Mouse (Mus musculus) bone marrow, adult 2 months (tissue): ENCODE data around the gene Rubcn.

Experiments used
- CTCF ChIP-seq: fragments of 200-500 bp; IDR thresholded peaks from 2 replicates; pipeline ENCODE4 v1.5.1; 2011; ENCODE audit warnings: low read length, control low read depth; ENCODE audit not compliant: control insufficient read depth, insufficient read depth
- POLR2A ChIP-seq: fragments of 200-500 bp; IDR thresholded peaks from 2 replicates; pipeline ENCODE4 v1.6.1; 2011; ENCODE audit warnings: low read depth, mild to moderate bottlenecking, control low read depth, low read length, borderline replicate concordance; ENCODE audit not compliant: control insufficient read depth

DNA sequence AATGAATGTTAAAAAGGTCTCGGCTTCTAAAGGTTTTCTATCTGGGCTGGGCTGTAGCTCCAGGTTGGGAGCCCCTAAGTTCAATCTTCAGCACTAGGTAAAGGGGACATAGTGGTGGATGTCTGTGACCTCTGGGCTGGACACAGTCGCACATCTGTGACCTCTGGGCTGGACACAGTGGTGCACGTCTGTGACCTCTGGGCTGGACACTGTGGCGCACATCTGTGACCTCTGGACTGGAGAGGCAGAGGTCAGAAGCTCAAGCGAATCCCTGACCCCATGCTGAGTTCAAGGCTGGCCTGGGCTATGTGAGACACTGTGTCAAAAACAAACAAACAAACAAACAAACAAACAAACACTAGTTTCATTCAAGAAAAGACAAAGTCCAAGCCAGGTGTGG, 7.3 kb downstream of the Rubcn start:
- TF ChIP-seq CTCF (no peak), POLR2A (no peak)
